Mouse (Mus musculus) layer of hippocampus, postnatal 36 days (tissue): ENCODE measurements around the gene Akap12. TPM values are rescaled to one million over a fixed set of nuclear protein-coding genes. Genes with fewer than 3 reads are reported as not detected.

Experiments used
- DNase-seq, 2 experiments: peaks; one replicate each; pipeline ENCODE4 v3.0.0; 2022
- total RNA-seq, 2 experiments: library from RNA; stranded (reverse); gene quantifications; 2 replicates each; pipeline ENCODE4 v1.2.3; 2021

Akap12 gene
- total RNA-seq, 2 experiments from 2014 or later = 10.6 to 14.6 TPM

DNA sequence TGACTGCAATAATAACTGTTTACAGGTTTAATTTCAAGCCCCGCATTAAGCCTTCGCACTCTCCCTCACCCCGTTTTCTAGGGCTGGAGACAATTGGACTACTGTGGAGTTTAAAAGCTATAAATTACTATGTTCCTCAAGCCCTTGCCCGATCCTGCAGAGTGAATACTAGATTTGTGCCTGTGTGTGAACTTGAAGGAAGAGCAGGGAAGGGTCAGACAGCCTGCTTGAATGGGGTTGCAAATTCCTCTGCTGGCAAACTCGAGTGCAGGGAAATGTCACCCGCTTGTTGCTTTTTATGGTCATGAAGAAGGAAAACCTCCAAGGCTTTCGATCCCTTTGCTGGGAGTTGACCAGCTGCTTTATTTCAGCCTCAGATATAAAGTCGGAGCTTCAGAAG lies 19.6 kb downstream of the Akap12 start:
- DNase-seq = no peak

DNA sequence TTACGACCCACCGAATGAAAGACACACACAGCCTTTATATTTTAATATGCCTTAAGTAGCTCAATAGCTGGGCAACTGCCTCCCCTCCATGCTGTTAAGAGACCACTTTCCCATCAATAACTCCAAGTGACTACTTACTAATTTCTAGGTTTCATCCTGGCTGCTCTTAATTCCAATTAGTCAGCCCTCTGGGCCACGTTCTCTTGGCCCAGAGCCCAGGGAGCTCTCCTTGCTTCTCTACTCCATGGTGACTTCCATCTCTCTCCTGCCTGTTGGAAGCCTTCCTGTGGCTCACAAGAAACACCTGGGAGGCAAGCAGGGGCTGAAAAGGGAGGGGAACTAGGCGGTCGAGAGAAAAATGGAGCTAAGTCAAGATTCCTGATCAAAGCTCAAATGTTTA lies 23.0 kb downstream of the Akap12 start:
- no peak for DNase-seq

GRCm38 (mm10) chr10:4289636-4290035 lies 23.5 kb downstream of the Akap12 start:
- DNase-seq = no peak

DNA sequence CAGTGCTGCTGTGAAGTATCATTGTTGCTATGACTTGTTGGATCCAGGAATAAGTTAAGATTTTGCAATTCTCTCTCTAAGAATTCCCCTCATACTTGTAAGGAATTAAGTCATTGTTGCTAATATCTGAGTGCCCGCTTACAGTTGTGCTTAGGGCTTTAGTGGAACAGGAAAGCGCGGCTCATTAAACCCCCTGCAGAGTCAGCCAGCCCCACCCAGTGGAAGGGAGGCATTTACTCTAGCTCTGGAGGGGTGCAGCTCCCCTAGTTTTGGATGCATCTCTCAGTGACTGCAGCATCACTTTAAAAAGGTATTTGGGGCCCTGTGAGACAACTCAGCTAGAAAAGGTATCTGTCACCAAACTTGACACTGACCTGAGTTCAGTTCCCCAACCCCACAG lies 24.0 kb downstream of the Akap12 start:
- DNase-seq = no peak

DNA sequence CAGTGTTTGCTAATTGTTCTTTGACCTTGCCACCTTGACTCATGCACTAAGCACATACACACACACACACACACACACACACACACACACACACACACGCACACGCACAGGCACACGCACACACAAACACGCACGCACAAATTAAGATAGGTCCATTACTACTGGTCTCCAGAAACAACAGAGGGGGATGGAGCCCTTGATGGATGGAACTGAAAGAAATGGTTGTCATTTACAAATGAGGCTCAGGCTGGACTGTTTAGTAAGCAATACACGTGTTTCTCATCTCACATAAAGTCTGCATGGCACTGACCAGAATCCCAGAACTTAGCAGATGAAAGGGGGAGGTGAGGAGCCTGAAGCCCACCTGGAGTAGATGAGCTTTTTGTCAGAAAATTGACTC lies 24.4 kb downstream of the Akap12 start:
- DNase-seq = no peak

- no peak for DNase-seq
Observed at GRCm38 (mm10) chr10:4293418-4293817, 27.2 kb downstream of the Akap12 start.

- no peak for DNase-seq
Observed at GRCm38 (mm10) chr10:4303558-4303957, 37.4 kb downstream of the Akap12 start.

- no peak for DNase-seq
Observed at GRCm38 (mm10) chr10:4323885-4324284, 57.7 kb downstream of the Akap12 start.

- no peak for DNase-seq
Observed at GRCm38 (mm10) chr10:4325562-4325961, 59.4 kb downstream of the Akap12 start.

DNA sequence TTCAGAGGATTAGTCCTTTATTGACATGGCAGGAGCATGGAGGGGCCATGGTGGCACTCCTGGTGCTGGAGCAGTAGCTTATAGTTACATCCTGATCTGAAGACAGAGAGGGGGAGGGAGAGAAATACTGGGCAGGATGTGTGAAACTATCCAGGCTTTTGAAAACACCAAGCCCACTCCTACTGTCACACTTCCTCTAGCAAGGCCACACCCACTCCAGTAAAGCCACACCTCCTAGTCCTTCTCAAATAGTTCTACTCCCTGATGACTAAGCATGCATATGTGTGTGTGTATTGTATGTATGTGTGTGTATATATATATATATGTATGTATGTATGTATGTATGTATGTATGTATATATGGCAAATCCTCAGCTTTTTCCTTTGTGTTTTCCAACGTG lies 61.5 kb downstream of the Akap12 start:
- DNase-seq = no peak

DNA sequence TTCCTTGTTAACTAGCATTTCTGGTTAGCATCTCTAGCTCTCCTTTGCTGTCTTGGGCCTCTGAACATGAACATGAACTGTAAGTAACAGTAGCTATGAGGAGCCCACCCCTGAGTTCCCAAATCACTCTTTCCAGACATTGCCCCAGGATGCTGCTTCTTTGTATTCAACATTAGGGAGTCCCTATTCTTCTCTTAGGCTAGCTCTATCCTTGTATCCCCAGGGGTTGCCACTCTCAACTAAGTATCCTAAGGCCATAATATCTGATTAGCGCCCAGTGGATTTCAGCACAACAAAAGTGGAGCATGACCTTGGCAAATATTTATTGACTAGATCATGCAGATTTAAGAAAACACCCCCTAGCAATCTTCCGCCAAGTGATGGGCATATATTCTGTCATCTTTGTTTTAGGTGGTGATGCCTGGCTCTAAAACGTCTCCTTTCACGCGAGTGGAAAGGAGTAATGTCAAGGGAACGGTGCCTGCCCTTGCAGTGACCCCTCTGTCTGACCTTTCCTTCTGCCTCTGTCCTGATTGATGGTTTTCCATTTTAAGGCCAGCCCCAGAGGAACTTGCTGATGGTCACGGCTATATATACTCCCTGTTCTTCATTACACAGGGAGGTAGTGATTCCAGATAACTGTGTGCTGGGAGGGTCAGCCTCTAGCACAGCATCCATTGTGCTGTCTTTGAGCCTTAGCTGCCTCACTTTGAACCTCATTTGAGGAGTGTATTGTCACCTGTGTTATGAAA lies 66.2 kb downstream of the Akap12 start:
- no peak for DNase-seq

GRCm38 (mm10) chr10:4333319-4333718 lies 67.1 kb downstream of the Akap12 start:
- DNase-seq = peak; percentile 31 to 37

DNA sequence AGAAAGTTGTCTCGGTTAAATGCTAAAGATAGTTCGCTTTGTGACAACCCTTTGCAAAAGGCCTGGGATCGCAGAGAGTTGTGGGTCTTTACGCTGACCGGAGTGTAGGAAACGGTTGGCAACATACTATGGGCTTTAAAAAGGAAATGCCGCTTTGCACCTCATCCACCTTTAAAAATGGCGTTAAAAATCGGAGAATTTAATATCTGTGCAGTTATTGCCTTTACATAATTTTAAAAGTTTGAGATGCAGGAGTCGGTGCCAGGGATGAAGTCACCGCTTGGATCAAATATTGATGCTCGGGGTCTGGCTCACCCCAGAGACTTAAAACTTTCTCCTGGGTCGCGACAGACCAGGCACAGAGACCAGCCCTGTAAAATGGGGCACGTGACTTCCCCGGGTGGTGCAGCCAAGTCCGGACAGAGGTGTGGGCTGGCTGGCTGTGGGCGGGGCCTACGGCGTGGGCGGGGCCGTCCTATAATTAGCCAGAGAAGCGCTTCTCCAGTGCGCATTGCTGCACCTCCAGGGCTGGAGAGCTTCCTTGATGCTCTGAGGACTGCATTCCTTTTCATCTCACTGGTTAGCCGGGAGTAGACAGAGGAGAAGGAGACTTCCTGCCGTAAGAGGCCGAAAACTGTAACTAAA lies 68.0 kb downstream of the Akap12 start:
- DNase-seq = peak; percentile 40 to 47

DNA sequence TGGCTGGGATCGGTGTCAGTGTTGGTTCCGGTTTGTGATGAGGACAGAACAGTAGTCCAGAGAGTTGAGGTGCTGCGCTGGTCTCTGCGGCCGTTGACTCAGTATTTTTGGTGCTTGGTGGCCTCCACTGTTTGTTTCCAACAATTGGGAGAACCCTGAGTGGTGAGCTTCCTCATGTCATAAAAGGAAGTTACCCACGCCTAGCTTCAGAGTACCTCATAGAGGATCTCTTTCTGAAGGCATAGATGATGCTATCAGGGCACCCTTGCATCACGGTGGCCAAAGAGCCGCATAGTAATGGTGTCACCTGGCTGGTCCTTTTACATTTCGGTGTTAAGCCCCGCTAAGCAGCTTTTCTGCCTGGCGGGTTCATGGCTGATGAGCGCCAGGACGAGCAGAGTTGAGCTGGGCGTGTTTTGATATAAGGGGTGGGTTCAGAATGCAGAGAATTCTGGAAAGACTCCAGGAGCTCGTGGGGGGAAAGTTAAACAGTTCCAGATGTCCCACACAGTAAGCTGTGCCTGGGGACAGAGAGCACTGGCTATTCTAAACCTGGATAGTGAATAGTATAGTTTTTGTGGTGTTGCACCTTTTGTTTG lies 72.8 kb downstream of the Akap12 start:
- DNase-seq = no peak

- DNase-seq = no peak
Observed at GRCm38 (mm10) chr10:4341430-4341829, 75.2 kb downstream of the Akap12 start.

GRCm38 (mm10) chr10:4346489-4347135 lies 80.4 kb downstream of the Akap12 start:
- DNase-seq = peak; percentile 82 to 83

DNA sequence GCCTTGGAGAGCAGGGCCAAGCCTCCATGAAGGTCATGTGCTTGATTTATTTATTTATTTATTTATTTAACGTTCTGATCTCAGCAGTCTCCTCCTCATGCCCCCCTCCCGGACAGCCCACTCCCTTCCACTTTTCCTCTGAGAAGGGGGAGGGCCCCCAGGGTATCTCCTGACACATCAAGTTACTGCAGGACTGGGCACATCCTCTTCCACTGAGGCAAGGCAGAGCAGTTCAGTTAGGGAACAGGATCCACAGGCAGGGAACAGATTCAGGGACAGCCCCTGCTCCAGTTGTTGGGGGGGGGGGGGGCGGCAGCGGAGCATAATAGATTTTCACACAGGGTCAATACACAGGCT lies 80.9 kb downstream of the Akap12 start:
- DNase-seq = no peak

GRCm38 (mm10) chr10:4347591-4347990 lies 81.4 kb downstream of the Akap12 start:
- no peak for DNase-seq

- no peak for DNase-seq
Observed at GRCm38 (mm10) chr10:4354371-4355260, 88.4 kb downstream of the Akap12 start.

DNA sequence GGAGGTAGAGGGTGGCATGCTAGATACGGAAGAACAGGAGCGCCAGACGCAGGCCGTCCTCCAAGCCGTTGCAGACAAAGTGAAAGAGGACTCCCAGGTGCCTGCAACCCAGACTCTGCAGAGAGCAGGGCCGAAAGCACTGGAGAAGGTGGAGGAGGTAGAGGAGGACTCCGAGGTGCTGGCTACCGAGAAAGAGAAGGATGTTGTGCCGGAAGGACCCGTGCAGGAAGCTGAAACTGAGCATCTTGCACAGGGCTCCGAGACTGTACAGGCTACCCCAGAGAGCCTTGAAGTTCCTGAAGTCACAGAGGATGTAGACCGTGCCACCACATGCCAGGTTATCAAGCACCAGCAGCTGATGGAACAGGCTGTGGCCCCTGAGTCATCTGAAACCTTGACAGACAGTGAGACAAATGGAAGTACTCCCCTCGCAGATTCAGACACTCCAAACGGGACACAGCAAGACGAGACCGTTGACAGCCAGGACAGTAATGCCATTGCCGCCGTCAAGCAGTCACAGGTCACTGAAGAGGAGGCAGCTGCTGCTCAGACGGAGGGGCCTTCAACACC lies 89.8 kb downstream of the Akap12 start:
- DNase-seq = no peak

DNA sequence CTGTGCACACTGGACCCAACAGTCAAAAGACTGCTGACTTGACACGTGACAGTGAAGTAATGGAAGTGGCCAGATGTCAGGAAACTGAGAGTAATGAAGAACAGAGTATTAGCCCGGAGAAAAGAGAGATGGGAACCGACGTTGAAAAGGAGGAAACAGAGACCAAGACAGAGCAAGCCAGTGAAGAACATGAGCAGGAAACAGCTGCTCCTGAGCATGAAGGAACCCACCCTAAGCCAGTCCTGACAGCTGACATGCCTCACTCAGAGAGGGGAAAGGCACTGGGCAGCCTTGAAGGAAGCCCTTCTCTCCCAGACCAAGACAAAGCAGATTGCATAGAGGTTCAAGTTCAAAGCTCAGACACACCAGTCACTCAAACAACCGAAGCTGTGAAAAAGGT lies 90.5 kb downstream of the Akap12 start:
- no peak for DNase-seq

- no peak for DNase-seq
Observed at GRCm38 (mm10) chr10:4357435-4357834, 91.3 kb downstream of the Akap12 start.
